Mouse (Mus musculus): ENCODE results near the gene Bach1. TPM values are rescaled to one million over a fixed set of nuclear protein-coding genes. Genes with fewer than 3 reads are reported as not detected.
A peak's percentile ranks its signal among the peaks of the same experiment; 100 is the strongest.
"Not testable (repeated sequence)": the region's sequence is repeated elsewhere in the genome, so short reads cannot be mapped to it uniquely, and the experiment has no call there.

Gene Bach1
- total RNA-seq, 2 experiments from 2014 or later, result 15.2 to 29.8 TPM

- ATAC-seq (replicated peaks; ENCODE audit: poor library complexity, severe bottlenecking), result no peak
These were observed 20.1 kb upstream of the Bach1 start for GRCm38 (mm10) chr16:87678667-87679066.

GRCm38 (mm10) chr16:87680912-87681634 lies 17.7 kb upstream of the Bach1 start:
- ATAC-seq (replicated peaks; ENCODE audit: poor library complexity, severe bottlenecking), result peak; percentile 73

GRCm38 (mm10) chr16:87681848-87682247 lies 16.9 kb upstream of the Bach1 start:
- peak; percentile 61 for ATAC-seq (replicated peaks; ENCODE audit: poor library complexity, severe bottlenecking)

- no peak for ATAC-seq (replicated peaks; ENCODE audit: poor library complexity, severe bottlenecking)
These were observed 12.3 kb upstream of the Bach1 start for GRCm38 (mm10) chr16:87686458-87686857.

GRCm38 (mm10) chr16:87687346-87687745 lies 11.4 kb upstream of the Bach1 start:
- ATAC-seq (replicated peaks; ENCODE audit: poor library complexity, severe bottlenecking), result no peak

- ATAC-seq (replicated peaks; ENCODE audit: poor library complexity, severe bottlenecking), result not testable (repeated sequence)
These were observed 10.4 kb upstream of the Bach1 start for GRCm38 (mm10) chr16:87688328-87688727.

GRCm38 (mm10) chr16:87688823-87689222 lies 9.9 kb upstream of the Bach1 start:
- peak; percentile 82 for ATAC-seq (replicated peaks; ENCODE audit: poor library complexity, severe bottlenecking)

- peak; percentile 85 for ATAC-seq (replicated peaks; ENCODE audit: poor library complexity, severe bottlenecking)
These were observed 9.5 kb upstream of the Bach1 start for GRCm38 (mm10) chr16:87689225-87689624.

GRCm38 (mm10) chr16:87690506-87690905 lies 8.2 kb upstream of the Bach1 start:
- no peak for ATAC-seq (replicated peaks; ENCODE audit: poor library complexity, severe bottlenecking)

GRCm38 (mm10) chr16:87691102-87691501 lies 7.6 kb upstream of the Bach1 start:
- no peak for ATAC-seq (replicated peaks; ENCODE audit: poor library complexity, severe bottlenecking)

GRCm38 (mm10) chr16:87692591-87692990 lies 6.2 kb upstream of the Bach1 start:
- no peak for ATAC-seq (replicated peaks; ENCODE audit: poor library complexity, severe bottlenecking)

- ATAC-seq (replicated peaks; ENCODE audit: poor library complexity, severe bottlenecking), result 0 out of 2 replicates have a peak, but pooled peaks have one; percentile 7
These were observed 909 bp upstream of the Bach1 start for GRCm38 (mm10) chr16:87697707-87698365.

- 0 out of 2 replicates have a peak, but pooled peaks have one; percentile 1 for ATAC-seq (replicated peaks; ENCODE audit: poor library complexity, severe bottlenecking)
These were observed 554 bp downstream of the Bach1 start for GRCm38 (mm10) chr16:87699306-87699692.

- peak; percentile 48 for ATAC-seq (replicated peaks; ENCODE audit: poor library complexity, severe bottlenecking)
These were observed 1.1 kb downstream of the Bach1 start for GRCm38 (mm10) chr16:87699693-87700394.

- ATAC-seq (replicated peaks; ENCODE audit: poor library complexity, severe bottlenecking), result no peak
These were observed 1.6 kb downstream of the Bach1 start for GRCm38 (mm10) chr16:87700395-87700765.

- ATAC-seq (replicated peaks; ENCODE audit: poor library complexity, severe bottlenecking), result no peak
These were observed 3.1 kb downstream of the Bach1 start for GRCm38 (mm10) chr16:87701891-87702290.

GRCm38 (mm10) chr16:87702881-87703280 lies 4.1 kb downstream of the Bach1 start:
- no peak for ATAC-seq (replicated peaks; ENCODE audit: poor library complexity, severe bottlenecking)

- no peak for ATAC-seq (replicated peaks; ENCODE audit: poor library complexity, severe bottlenecking)
These were observed 5.5 kb downstream of the Bach1 start for GRCm38 (mm10) chr16:87704225-87704624.

GRCm38 (mm10) chr16:87705892-87706589 lies 7.3 kb downstream of the Bach1 start:
- ATAC-seq (replicated peaks; ENCODE audit: poor library complexity, severe bottlenecking), result peak; percentile 76

- no peak for ATAC-seq (replicated peaks; ENCODE audit: poor library complexity, severe bottlenecking)
These were observed 8.6 kb downstream of the Bach1 start for GRCm38 (mm10) chr16:87707335-87707734.

- no peak for ATAC-seq (replicated peaks; ENCODE audit: poor library complexity, severe bottlenecking)
These were observed 9.8 kb downstream of the Bach1 start for GRCm38 (mm10) chr16:87708570-87708969.
